Mouse (Mus musculus) spleen, adult 2 months (tissue): ENCODE results near the gene Emilin2.

ENCODE experiments used
- CTCF ChIP-seq: fragments of 200-500 bp; IDR thresholded peaks from 2 replicates; pipeline ENCODE4 v1.5.1; 2011; ENCODE audit warnings: mild to moderate bottlenecking, inconsistent platforms; ENCODE audit not compliant: insufficient read depth, insufficient read length, insufficient replicate concordance; ENCODE audit errors: extremely low read depth
- POLR2A ChIP-seq: fragments of 200-500 bp; IDR thresholded peaks from 2 replicates; pipeline ENCODE4 v1.6.1; 2011; ENCODE audit warnings: low read depth, low read length, inconsistent platforms

DNA sequence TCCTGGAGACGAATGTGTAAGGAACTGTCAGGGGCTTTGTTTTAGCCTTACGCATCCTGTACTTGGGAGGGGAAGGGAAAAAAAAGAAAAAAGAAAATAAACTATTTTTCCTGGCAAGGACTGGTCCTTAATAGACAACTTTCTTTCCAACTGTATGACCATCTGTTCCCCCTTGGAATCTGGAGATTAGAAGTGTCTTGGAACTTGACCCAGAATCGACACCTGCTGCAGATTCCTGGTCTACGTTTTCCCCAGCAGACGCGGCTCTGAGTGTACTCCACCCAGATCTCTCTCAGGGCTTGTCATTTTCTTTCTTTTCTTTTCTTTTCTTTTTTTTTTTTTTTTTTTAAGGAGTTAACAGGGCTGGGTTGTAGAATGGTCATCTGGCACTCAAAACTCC is 8.3 kb downstream of the Emilin2 start:
- TF ChIP-seq POLR2A (no peak), CTCF (no peak)
